Mouse (Mus musculus) MEL-GATA-1-ER (cell line): Measurements from ENCODE around the gene Wdr90.
A peak's percentile ranks its signal among the peaks of the same experiment; 100 is the strongest.

Experiments used
- DNase-seq: peaks from one replicate; pipeline ENCODE4 v3.0.0-alpha.2; 2012; ENCODE audit warnings: low read depth; ENCODE audit errors: extremely low read depth

The Wdr90 gene

GRCm38 (mm10) chr17:25832436-25833290 is 28.6 kb downstream of the Wdr90 start:
- peak; percentile 92 for DNase-seq

- DNase-seq, result no peak
These were observed 29.6 kb downstream of the Wdr90 start for GRCm38 (mm10) chr17:25831451-25832281.

DNA sequence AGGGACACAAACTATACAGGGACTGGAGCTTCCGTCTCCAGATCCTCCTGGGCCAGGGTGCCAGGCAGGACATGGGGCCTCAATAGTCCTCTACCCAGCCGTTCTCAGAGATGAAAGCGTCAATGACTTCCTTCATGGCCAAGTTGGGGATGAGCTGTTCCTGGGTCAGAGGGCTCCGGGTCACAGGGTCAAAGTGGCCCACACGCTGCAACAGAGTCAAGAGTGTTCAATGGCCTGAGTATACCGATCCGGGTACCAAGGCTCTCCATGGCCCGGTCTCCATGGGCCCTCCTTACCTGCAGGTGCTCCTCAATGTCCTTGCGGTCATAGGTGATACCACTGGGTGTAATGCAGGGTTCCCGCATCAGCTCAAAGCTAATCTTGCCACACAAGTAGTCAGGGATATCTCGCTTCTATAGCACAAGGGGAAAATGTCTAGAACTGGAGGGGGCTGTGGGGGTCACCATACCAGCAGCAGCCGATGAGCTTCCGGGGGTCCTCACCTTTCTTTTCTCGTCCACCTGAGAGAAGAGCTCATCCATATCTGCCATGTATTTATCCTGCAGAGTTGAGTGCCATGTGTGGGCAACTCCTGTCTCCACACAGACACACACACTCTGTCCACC is 30.4 kb downstream of the Wdr90 start:
- DNase-seq, result no peak

- DNase-seq, result no peak
These were observed 31.0 kb downstream of the Wdr90 start for GRCm38 (mm10) chr17:25830200-25830753.

DNA sequence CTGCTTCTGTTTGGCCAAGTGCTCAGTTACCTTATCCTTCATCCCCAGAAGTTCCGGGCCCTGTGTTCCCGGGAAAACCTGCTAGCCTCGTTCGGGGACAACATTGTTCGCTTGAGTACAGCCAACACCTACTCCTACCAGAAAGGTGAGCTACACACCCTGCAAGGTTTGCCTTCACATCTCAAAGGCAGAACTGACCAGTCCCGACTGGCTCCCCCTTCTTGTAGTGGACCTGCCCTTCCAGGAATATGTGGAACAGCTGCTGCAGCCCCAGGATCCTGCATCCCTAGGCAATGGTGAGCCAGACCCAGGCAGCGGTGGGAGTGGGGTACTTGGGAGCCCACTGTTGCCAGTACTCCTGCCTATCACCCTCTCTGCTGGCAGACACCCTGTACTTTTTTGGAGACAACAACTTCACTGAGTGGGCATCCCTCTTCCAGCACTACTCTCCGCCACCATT is 31.7 kb downstream of the Wdr90 start:
- no peak for DNase-seq

DNA sequence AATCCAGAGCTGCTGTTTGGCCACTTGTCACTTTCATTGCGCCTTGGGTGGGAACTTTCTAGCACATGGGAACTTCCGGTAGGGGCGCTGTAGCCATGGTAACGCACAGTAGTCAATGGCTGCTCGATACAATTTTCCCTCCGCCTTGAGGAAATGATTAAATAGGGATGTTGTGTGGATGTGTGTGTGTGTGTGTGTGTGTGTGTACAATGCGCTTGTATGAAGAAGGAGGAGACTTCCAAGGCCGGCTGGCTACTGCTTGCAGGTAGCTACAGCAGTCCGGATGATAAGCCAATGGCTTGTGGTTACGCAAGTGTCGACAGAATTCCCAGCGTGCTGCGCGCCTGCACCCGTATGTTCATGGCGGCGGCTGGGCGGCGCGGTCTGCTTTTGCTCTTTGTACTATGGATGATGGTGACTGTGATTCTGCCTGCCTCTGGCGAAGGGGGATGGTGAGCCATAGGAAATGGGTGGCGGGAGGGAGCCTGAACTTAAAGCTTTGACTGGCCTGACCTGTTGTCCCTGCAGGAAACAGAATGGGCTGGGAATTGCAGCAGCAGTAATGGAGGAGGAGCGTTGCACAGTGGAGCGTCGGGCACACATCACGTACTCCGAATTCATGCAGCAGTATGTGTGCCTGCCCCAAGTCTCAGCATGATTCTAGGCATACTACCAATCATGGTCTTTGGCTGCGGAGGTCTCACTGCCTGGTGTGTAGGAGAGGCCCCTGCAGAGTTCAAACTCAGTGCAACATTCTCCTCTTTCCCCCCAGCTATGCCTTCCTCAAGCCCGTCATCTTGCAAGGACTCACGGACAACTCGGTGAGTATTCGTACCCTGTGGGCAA is 32.4 kb downstream of the Wdr90 start, which contains the start of gene Jmjd8:
Gene Jmjd8 (plus strand): TSS at position 156 of the 846 bp plus-strand sequence.
- no peak for DNase-seq

DNA sequence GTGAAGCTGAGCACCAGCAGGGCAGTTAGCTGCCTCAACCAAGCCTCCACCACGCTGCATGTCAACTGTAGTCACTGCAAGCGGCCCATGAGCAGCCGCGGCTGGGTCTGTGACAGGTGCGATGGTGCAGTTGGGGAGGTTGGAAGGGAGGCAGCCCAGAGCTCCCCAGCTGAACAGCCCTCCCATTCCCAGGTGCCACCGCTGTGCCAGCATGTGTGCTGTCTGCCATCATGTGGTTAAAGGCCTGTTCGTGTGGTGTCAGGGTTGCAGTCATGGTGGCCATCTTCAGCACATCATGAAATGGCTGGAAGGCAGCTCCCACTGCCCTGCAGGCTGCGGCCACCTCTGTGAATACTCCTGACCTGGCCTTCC is 33.1 kb downstream of the Wdr90 start:
- DNase-seq, result no peak

DNA sequence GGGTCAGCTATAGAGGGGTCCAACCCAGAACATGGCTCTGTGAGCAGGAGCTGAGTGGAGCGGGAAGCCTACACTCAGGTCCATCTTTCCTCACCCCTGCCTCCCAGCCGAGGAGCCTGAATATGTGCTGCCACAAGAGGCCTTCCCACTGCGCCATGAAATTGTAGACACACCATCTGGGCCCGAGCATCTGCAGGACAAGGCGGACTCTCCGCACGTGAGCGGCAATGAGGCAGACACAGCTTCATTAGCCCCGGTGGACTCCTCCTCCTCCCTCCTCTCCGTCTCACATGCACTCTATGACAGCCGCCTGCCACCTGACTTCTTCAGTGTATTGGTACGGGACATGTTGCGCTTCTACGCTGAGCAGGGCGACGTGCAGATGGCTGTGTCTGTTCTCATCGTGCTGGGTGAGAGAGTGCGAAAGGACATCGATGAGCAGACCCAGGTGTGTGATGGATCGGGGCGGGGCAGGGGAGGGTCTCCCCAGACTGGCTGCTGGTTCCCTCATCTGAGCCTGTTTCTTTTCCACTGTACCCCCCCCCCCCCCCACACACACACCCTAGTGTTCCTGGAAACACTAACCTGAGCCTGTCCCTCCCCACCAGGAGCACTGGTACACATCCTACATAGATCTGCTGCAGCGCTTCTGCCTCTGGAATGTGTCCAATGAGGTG is 33.6 kb downstream of the Wdr90 start:
- DNase-seq, result no peak

DNA sequence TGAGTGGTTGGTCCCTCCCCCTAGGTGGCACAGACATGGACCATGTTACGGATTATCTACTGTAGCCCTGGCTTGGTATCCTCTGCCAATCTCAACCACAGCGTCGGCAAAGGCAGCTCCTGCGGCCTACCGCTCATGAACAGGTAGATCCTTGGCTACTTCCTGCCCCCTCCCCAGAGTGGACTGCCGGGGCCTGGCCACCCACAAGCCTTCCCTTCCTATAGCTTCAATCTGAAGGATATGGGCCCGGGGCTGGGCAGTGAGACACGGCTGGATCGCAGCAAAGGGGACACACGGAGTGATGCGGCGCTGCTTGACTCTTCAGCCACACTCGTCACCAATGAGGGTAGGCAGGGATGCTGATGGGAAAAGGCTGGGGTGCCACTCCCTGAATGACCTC is 34.3 kb downstream of the Wdr90 start:
- DNase-seq, result no peak

- no peak for DNase-seq
These were observed 35.2 kb downstream of the Wdr90 start for GRCm38 (mm10) chr17:25825984-25826570.

GRCm38 (mm10) chr17:25825311-25825710 is 36.0 kb downstream of the Wdr90 start:
- no peak for DNase-seq

- peak; percentile 67 for DNase-seq
These were observed 36.7 kb downstream of the Wdr90 start for GRCm38 (mm10) chr17:25824362-25825142.

GRCm38 (mm10) chr17:25823452-25823851 is 37.8 kb downstream of the Wdr90 start, which contains the start of gene Wdr24:
Wdr24 (plus strand) TSS chr17:25823627.
- peak; percentile 91 for DNase-seq

- DNase-seq, result no peak
These were observed 42.2 kb downstream of the Wdr90 start for GRCm38 (mm10) chr17:25818851-25819780.

DNA sequence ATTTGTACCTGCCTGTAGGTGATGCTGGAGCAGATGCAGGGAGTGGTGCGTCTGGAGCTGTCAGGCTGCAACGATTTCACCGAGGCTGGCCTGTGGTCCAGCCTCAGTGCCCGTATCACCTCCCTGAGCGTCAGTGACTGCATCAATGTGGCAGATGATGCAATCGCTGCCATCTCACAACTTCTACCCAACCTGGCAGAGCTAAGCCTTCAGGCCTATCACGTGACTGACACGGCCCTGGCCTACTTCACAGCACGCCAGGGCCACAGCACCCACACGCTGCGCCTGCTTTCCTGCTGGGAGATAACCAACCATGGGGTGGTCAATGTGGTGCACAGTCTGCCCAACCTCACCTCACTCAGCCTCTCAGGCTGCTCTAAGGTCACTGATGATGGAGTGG is 43.6 kb downstream of the Wdr90 start:
- no peak for DNase-seq

- no peak for DNase-seq
These were observed 47.8 kb downstream of the Wdr90 start for GRCm38 (mm10) chr17:25813471-25813870.

GRCm38 (mm10) chr17:25810890-25811289 is 50.4 kb downstream of the Wdr90 start:
- DNase-seq, result no peak
